Mouse (Mus musculus) testis, adult 2 months (tissue): ENCODE measurements around the gene Otud7a.

Experiments used
- CTCF ChIP-seq: fragments of 200-500 bp; IDR thresholded peaks from 2 replicates; pipeline ENCODE4 v1.5.1; 2012; ENCODE audit warnings: low read depth, mild to moderate bottlenecking, inconsistent platforms, low read length, moderate library complexity; ENCODE audit not compliant: control insufficient read depth, insufficient read depth, insufficient replicate concordance
- POLR2A ChIP-seq: fragments of 200-500 bp; IDR thresholded peaks from 2 replicates; pipeline ENCODE4 v1.6.1; 2012; ENCODE audit warnings: low read depth, mild to moderate bottlenecking, inconsistent platforms, low read length, moderate library complexity; ENCODE audit not compliant: control insufficient read depth

- TF ChIP-seq POLR2A (no peak), CTCF (no peak)
Observed at GRCm38 (mm10) chr7:63730012-63730411, 285.5 kb downstream of the Otud7a start.
